Mouse (Mus musculus) heart, embryonic 13.5 days (tissue): ENCODE measurements around the gene Ntn5. TPM values are rescaled to one million over a fixed set of nuclear protein-coding genes. Genes with fewer than 3 reads are reported as not detected.
A peak's percentile ranks its signal among the peaks of the same experiment; 100 is the strongest.

ENCODE experiments used
- ATAC-seq: fragments of 200-750 bp; cut with Nextera tagmentation; 2 replicates; pipeline ENCODE4 v1.8.0; 2017; ENCODE audit warnings: moderate TSS enrichment; ENCODE audit not compliant: insufficient number of reproducible peaks, low FRiP score, low TSS enrichment; ENCODE audit errors: extremely low read depth
- H3K27ac ChIP-seq: fragments of 300-500 bp; sonication (generic); replicated peaks from 2 replicates; pipeline ENCODE4 v1.5.1; 2015; ENCODE audit warnings: moderate library complexity, mild to moderate bottlenecking, inconsistent platforms
- H3K27me3 ChIP-seq: fragments of 300-500 bp; sonication (generic); replicated peaks from 2 replicates; pipeline ENCODE4 v1.6.1; 2015; ENCODE audit warnings: mild to moderate bottlenecking, inconsistent platforms
- H3K36me3 ChIP-seq: fragments of 300-500 bp; sonication (generic); 2 replicates; pipeline ENCODE4 v1.6.1; 2015; ENCODE audit warnings: mild to moderate bottlenecking, inconsistent platforms
- H3K4me1 ChIP-seq: fragments of 300-500 bp; sonication (generic); 2 replicates; pipeline ENCODE4 v1.6.1; 2015; ENCODE audit warnings: inconsistent platforms
- H3K4me2 ChIP-seq: fragments of 300-500 bp; sonication (generic); 2 replicates; pipeline ENCODE4 v1.6.1; 2015; ENCODE audit warnings: inconsistent platforms, mild to moderate bottlenecking, moderate library complexity
- H3K4me3 ChIP-seq: fragments of 300-500 bp; sonication (generic); 2 replicates; pipeline ENCODE4 v1.5.1; 2015; ENCODE audit warnings: moderate library complexity, mild to moderate bottlenecking, inconsistent platforms
- H3K9ac ChIP-seq: fragments of 300-500 bp; sonication (generic); 2 replicates; pipeline ENCODE4 v1.6.1; 2015; ENCODE audit warnings: inconsistent platforms, mild to moderate bottlenecking, moderate library complexity
- H3K9me3 ChIP-seq: fragments of 300-500 bp; sonication (generic); 2 replicates; pipeline ENCODE4 v1.6.1; 2016; ENCODE audit warnings: inconsistent platforms
- WGBS: fragments of 180-500 bp; shearing (Covaris S2); methylation state at CpG from one replicate; pipeline ENCODE4 v1.1.7; 2015; ENCODE audit warnings: mixed read lengths; 5-methylcytosine and 5-hydroxymethylcytosine counted together
- polyA plus RNA-seq: library from polyadenylated mRNA; unstranded; fragments of >200 nt; fragmentation: Nextera tagmentation; extraction: Ambion mirVana; gene quantifications from 2 replicates; pipeline ENCODE4 v1.2.1, GENCODE M21; 2015

Gene Ntn5
- polyA plus RNA-seq = 0.11 TPM in 1 of 2 replicates, not detected in the other

DNA sequence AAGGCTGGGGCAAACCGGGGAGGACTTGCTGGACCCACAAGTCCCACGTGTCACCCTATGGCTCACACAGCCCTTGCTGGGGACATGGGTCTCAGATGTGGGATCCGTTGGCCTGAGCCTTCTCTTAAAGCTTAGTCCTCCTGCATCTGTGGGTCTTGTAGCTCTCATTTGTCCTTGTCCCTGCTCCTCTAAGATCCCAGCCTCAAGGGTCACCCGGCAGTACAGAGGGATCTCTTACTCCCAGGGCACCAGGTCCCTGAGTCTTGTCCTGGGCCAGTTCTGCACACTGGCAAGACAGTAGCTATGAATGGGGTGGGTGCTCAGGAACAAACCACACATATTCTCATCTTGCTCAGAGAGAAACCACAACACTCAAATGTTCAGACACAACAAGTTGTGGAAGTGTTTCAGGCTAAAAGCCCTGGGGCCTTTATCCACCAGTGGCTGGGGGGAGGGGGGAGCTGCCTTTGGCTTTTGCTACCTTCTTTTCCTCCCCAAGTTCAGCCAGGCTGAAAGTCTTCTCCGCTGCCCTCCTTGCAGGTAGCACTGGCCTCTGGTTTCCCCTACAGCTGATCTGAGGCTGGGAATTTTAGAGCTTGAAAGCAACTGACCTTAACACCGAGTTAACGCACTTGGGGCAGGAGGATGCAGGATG, at the start of gene Ntn5:
Gene Ntn5 (plus strand): TSS at position 627 of the 655 bp plus-strand sequence.
- H3K9me3 ChIP-seq = no peaks in the 10 kb centered on the region
- H3K4me1 ChIP-seq = peaks cover 32% of the 10 kb centered on the region
- no peak within 1 kb of the TSS for H3K27ac ChIP-seq
- no peak within 1 kb of the TSS for H3K4me2 ChIP-seq
- 79% methylated on average over 7 of the region's 7 CpGs for WGBS
- ATAC-seq = no peak
- peaks cover 17% of the 10 kb centered on the region; the same call in 1 of the 2 replicates for H3K27me3 ChIP-seq
- no peaks in the 10 kb centered on the region for H3K36me3 ChIP-seq
- H3K9ac ChIP-seq = peak within 1 kb of the TSS; percentile 40
- H3K4me3 ChIP-seq = no peak within 1 kb of the TSS

GRCm38 (mm10) chr7:45634946-45635681, 48.7 kb upstream of the Ntn5 start:
- Histone ChIP-seq H3K4me2 (no peak overlapping the region), H3K4me1 (peaks cover 56% of the 10 kb centered on the region), H3K27me3 (peaks cover 21% of the 10 kb centered on the region), H3K9ac (no peak overlapping the region), H3K36me3 (peaks cover 18% of the 10 kb centered on the region), H3K4me3 (no peak overlapping the region), H3K27ac (peak overlapping the region; percentile 80), H3K9me3 (no peaks in the 10 kb centered on the region)
- 71% methylated on average over 11 of the region's 11 CpGs for WGBS
- ATAC-seq = no peak

DNA sequence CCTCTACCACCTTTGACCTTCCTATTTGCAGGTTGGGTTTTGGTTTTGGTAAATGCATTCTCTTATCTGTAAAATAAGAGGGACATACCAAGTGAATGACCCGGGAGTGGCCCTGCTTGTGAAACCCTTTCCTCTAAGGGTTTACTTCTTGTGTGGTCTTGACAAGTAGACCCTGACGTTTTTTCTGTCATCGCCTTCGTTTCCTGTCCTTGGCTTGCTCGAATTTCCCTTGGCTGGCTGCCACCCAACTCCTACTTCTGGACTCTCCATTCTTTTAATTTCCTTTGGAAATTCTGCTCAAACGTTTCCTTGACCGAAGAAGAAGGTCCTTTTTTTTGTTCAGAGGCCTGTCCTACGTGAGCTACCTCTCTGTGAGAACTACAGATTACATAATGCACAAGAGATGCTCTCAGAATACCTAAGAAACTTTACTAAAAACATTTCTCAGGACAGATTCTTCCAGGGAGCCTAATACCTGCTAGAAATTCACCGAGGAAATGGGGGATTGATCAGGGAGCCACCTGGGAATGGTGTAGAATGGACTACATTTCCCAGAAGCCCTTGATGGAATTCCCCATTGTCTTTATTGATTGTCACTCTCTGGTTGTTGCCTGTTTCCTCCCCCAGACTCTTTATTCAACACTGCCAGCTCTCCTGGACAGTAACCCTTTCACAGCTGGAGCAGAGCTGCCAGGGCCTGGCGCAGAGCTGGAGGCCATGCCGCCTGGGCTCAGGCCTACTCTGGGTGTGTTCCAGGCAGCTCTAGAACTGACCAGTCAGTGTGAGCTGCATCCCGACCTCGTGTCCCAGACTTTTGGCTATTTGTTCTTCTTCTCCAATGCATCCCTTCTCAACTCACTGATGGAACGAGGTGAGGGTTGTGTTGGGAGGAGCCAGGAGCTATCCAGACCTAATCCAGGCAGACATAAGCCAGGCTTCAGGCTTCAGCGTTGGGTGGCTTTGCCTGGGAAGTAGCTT, 47.8 kb upstream of the Ntn5 start:
- WGBS = 62% methylated on average over 15 of the region's 15 CpGs
- peak overlapping the region; percentile 24; the same call in 1 of the 2 replicates for H3K4me2 ChIP-seq
- peaks cover 64% of the 10 kb centered on the region for H3K4me1 ChIP-seq
- no peaks in the 10 kb centered on the region for H3K9me3 ChIP-seq
- peak overlapping the region; percentile 80 for H3K27ac ChIP-seq
- H3K27me3 ChIP-seq = peaks cover 13% of the 10 kb centered on the region
- no peak overlapping the region for H3K4me3 ChIP-seq
- H3K36me3 ChIP-seq = peaks cover 18% of the 10 kb centered on the region
- ATAC-seq = no peak
- no peak overlapping the region for H3K9ac ChIP-seq

- H3K9ac ChIP-seq = no peak overlapping the region
- no peak overlapping the region for H3K27ac ChIP-seq
- H3K36me3 ChIP-seq = peaks cover 18% of the 10 kb centered on the region
- H3K27me3 ChIP-seq = no peaks in the 10 kb centered on the region; the same call in 1 of the 2 replicates
- H3K4me2 ChIP-seq = no peak overlapping the region
- no peak for ATAC-seq
- no peaks in the 10 kb centered on the region for H3K9me3 ChIP-seq
- WGBS = 87% methylated on average over 6 of the region's 6 CpGs
- H3K4me1 ChIP-seq = peaks cover 73% of the 10 kb centered on the region
- no peak overlapping the region for H3K4me3 ChIP-seq
Observed at GRCm38 (mm10) chr7:45637710-45638109, 46.1 kb upstream of the Ntn5 start.

DNA sequence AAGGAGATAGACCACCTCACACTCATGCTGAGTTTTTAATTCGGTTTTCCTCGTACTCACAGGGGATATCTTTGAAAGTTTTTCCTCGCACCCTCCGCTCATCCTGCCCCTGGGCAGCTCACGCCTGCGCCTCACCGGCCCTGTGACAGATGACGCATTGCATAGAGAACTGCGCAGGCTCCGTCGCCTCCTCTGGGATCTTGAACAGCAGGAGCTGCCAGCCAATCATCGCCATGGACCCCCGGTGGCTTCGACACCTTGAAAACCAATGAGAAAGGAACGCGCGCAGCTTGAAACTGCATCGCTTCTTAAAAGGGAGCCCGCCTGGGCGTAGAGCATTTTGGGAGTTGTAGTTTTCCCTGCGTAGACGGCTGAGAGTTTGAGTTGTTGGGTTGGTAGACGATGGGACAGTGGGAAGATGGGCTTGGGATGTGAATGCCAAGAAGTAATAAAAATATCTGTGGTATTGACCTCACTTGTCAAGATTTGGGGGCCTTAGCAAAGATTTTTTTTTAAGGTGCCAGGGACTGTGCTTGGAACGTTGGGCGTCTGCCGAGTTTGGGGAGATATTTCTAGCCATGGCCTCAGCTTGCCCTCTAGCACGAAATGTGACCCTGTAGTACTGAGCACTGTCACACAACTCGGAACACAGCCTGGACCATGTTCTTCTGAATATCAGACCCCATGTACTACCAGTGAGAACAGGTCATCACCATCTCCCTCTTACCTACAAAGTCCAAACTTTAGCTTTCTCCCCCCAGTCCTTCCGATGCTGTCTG, 45.0 kb upstream of the Ntn5 start:
- no peak overlapping the region for H3K27ac ChIP-seq
- H3K27me3 ChIP-seq = no peaks in the 10 kb centered on the region
- peak overlapping the region; percentile 39 for H3K4me3 ChIP-seq
- peaks cover 16% of the 10 kb centered on the region for H3K36me3 ChIP-seq
- no peaks in the 10 kb centered on the region for H3K9me3 ChIP-seq
- H3K4me2 ChIP-seq = peak overlapping the region; percentile 66
- ATAC-seq = peak; percentile 53; the same call in 1 of the 2 replicates
- peak overlapping the region; percentile 57; the same call in 1 of the 2 replicates for H3K9ac ChIP-seq
- 28% methylated on average over 29 of the region's 29 CpGs for WGBS
- H3K4me1 ChIP-seq = peaks cover 67% of the 10 kb centered on the region

GRCm38 (mm10) chr7:45639561-45640027, 44.2 kb upstream of the Ntn5 start, which contains the start of gene Mamstr:
TSS of gene Mamstr (plus strand) at chr7:45639977.
- peak within 1 kb of the TSS; percentile 22; the same call in 1 of the 2 replicates for H3K27ac ChIP-seq
- H3K9me3 ChIP-seq = no peaks in the 10 kb centered on the region
- H3K4me1 ChIP-seq = peaks cover 74% of the 10 kb centered on the region
- WGBS = 29% methylated on average over 19 of the region's 19 CpGs
- H3K4me3 ChIP-seq = no peak within 1 kb of the TSS
- peaks cover 15% of the 10 kb centered on the region for H3K36me3 ChIP-seq
- peak within 1 kb of the TSS; percentile 47; the same call in 1 of the 2 replicates for H3K9ac ChIP-seq
- no peak for ATAC-seq
- no peaks in the 10 kb centered on the region; the same call in 1 of the 2 replicates for H3K27me3 ChIP-seq
- H3K4me2 ChIP-seq = peak within 1 kb of the TSS; percentile 66

- WGBS = 72% methylated on average over 19 of the region's 19 CpGs
- 0 out of 2 replicates have a peak overlapping the region, but pooled peaks have one; percentile 17 for H3K9ac ChIP-seq
- no peaks in the 10 kb centered on the region for H3K9me3 ChIP-seq
- H3K27ac ChIP-seq = peak overlapping the region; percentile 22; the same call in 1 of the 2 replicates
- H3K4me3 ChIP-seq = no peak overlapping the region
- H3K27me3 ChIP-seq = no peaks in the 10 kb centered on the region; the same call in 1 of the 2 replicates
- H3K4me2 ChIP-seq = no peak overlapping the region
- no peak for ATAC-seq
- H3K4me1 ChIP-seq = peaks cover 73% of the 10 kb centered on the region
- peaks cover 15% of the 10 kb centered on the region for H3K36me3 ChIP-seq
Observed at GRCm38 (mm10) chr7:45640191-45640957, 43.4 kb upstream of the Ntn5 start.

DNA sequence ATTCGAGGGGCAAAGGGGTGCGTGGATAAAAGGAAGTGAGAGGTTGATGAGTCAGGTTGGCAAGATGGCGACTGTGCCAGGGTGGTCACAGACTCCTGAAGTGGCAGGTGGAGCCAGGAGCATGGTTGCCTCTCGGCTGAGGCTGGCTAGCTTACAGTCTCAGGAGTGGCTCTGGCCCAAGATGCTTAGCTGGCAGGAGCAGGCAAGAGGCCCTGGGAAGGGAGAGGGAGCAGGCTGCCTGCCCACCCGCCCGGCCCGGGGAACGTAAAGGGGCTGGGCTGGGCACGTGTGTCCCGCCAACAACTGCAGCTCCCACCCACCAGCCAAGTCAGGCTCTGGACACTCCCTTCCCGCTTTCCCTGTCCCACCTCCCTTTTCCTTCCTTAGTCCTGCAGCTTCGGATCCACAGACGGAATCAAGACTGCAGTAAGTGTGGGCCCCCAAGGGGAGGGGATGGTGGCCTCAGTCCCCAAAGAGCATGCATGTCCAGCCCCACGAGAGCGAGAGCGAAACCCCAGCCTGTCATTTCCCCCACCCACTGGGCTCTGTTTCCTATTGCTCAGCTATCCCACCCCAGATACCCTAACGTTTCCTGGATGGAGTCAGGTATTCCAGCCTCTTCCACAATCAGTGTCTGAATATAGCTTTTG, 42.3 kb upstream of the Ntn5 start:
- WGBS = 47% methylated on average over 16 of the region's 17 CpGs
- H3K27ac ChIP-seq = peak overlapping the region; percentile 24
- H3K4me1 ChIP-seq = peaks cover 67% of the 10 kb centered on the region
- H3K9ac ChIP-seq = peak overlapping the region; percentile 55
- peak overlapping the region; percentile 75 for H3K4me2 ChIP-seq
- H3K4me3 ChIP-seq = peak overlapping the region; percentile 12; the same call in 1 of the 2 replicates
- no peak for ATAC-seq
- H3K9me3 ChIP-seq = no peaks in the 10 kb centered on the region
- no peaks in the 10 kb centered on the region; the same call in 1 of the 2 replicates for H3K27me3 ChIP-seq
- peaks cover 10% of the 10 kb centered on the region for H3K36me3 ChIP-seq

DNA sequence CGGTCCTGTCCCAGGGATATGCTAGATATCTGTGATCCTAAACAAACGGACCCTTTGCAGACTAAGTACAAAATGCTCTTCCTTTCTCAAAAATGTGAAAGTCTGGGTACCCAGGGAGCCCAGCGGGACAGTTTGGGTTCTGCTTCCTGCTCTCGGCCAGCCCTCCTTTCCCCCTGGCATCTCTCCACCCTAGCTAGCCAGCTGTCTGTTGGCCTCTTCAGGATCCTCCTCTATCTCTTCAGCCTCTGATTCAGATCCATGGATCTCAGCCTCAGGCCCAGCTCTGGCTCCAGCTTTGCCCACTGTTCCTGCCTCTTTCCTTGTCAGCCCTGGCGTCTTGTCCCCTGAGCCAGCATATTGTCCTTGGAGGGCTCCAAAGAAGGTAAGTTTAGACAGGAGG, 41.7 kb upstream of the Ntn5 start:
- 60% methylated on average over 5 of the region's 5 CpGs for WGBS
- 0 out of 2 replicates have a peak overlapping the region, but pooled peaks have one; percentile 12 for H3K4me3 ChIP-seq
- H3K27me3 ChIP-seq = no peaks in the 10 kb centered on the region; the same call in 1 of the 2 replicates
- peaks cover 63% of the 10 kb centered on the region for H3K4me1 ChIP-seq
- H3K9ac ChIP-seq = peak overlapping the region; percentile 55
- peak overlapping the region; percentile 75 for H3K4me2 ChIP-seq
- no peak for ATAC-seq
- peak overlapping the region; percentile 24 for H3K27ac ChIP-seq
- H3K9me3 ChIP-seq = no peaks in the 10 kb centered on the region
- peaks cover 5% of the 10 kb centered on the region for H3K36me3 ChIP-seq
